Mouse (Mus musculus) heart, adult 10 weeks (tissue): ENCODE results near the gene Azi2. TPM values are rescaled to one million over a fixed set of nuclear protein-coding genes. Genes with fewer than 3 reads are reported as not detected.

Experiments used
- polyA plus RNA-seq: library from polyadenylated mRNA; stranded (reverse); fragments of 350-450 nt; fragmentation: Illumina TruSeq; extraction: RNeasy Lipid Tissue Mini Kit (QIAGEN cat#74804); gene quantifications from one replicate; pipeline ENCODE4 v1.2.3, GENCODE M21; 2014; ENCODE audit warnings: low read depth, low replicate concordance

Azi2 gene
- polyA plus RNA-seq, result 94.5 TPM

DNA sequence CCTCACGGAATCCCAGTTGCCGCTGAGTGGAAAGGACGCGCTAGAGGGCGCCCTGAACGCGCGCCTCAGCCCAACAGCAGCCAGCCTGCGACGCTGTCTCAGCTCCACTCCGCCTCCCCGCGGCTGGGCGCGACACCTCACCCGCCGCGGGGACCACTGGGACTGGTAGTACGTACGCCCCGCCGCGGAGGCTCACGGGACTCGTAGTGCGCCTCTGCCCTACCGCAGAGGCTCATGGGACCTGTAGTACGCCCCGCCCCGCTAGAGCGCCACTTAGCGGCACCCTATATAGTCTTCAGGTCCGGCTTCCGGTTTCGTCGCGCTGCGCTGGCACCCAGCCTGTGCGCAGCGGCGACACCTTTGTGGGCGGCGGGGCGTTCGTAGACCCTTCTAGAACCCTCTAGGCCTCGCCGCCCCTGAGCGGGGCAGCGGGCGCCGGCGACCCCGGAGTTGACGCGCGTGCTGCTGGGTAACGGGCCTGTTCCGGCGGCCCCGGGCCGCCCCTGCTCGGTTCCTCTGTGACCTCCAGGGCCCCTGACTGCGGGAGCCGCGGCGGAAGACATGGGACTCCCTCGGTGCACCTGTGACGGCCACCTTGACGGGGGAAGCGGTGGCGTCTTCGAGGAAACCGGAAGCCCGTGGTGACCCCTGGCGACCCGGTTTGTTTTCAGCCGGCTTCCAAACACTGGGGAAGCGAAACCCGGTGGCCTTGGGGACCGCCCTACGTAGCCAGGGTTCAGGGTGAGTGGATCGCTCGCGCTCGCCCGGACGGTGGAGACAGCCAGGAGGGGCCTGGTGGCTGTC, at the start of gene Azi2:
Azi2 (plus strand) TSS at position 282 of the 804 bp plus-strand sequence.

Other genes starting within 250 kb of the Azi2 start
- 30.7 TPM for gene Cmc1, start 109.7 kb downstream of the Azi2 start, polyA plus RNA-seq